Mouse (Mus musculus): ENCODE measurements around the gene Espl1.

DNA sequence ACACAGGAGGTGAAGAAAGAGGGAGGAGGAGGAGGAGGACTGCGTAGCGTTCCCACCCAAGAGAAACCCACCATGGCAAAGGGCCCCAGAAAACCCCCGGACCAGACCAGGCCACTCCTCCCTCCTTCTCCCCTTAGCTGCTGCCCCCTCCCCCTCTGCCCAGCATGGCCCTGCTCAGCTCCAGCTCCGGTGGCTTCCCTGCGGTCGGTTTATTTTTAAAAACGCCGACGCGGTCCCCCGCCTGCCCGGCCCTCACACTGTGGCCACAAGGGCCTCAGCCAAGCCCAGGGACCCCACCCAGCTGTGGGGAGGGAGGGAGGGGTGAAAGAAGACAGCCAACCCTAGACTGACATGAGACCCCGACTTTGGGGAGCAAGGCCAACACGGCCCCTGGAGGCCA is 66.6 kb downstream of the Espl1 start:
- TF ChIP-seq CTCF (IDR thresholded peaks at IDR 0.05; ENCODE audit: insufficient read depth, low read depth, low read length) (no peak), POLR2A (IDR thresholded peaks at IDR 0.05; ENCODE audit: insufficient read depth, low read depth, low read length) (no peak)
